Mouse (Mus musculus): ENCODE measurements around the gene Krt13.

The Krt13 gene

GRCm38 (mm10) chr11:100112935-100113741 is 8.2 kb downstream of the Krt13 start:
- DNase-seq, result no peak

GRCm38 (mm10) chr11:100105576-100106122 is 15.7 kb downstream of the Krt13 start, which contains the start of gene Krt36:
Gene Krt36 (minus strand): TSS chr11:100105626.
- no peak for DNase-seq

GRCm38 (mm10) chr11:100102693-100103429 is 18.5 kb downstream of the Krt13 start:
- DNase-seq, result no peak

GRCm38 (mm10) chr11:100100391-100100790 is 21.0 kb downstream of the Krt13 start:
- no peak for DNase-seq

GRCm38 (mm10) chr11:100097819-100098218 is 23.5 kb downstream of the Krt13 start:
- no peak for DNase-seq

GRCm38 (mm10) chr11:100096141-100096540 is 25.2 kb downstream of the Krt13 start, which contains the start of gene Krt35:
Gene Krt35 (minus strand): TSS chr11:100096241.
- DNase-seq, result no peak

GRCm38 (mm10) chr11:100088378-100089025 is 32.9 kb downstream of the Krt13 start:
- DNase-seq, result no peak

GRCm38 (mm10) chr11:100087861-100088260 is 33.5 kb downstream of the Krt13 start, which contains the start of gene Krt32:
Gene Krt32 (minus strand): TSS chr11:100088226.
- no peak for DNase-seq

GRCm38 (mm10) chr11:100073873-100074272 is 47.5 kb downstream of the Krt13 start:
- DNase-seq, result no peak

Measured in cerebellum, adult 11 months (tissue).